Mouse (Mus musculus) heart, embryonic 13.5 days (tissue): ENCODE measurements at regions not wholly inside any gene's neighbourhood (a gene's known extent, or its start where the extent isn't known, plus 50 kb on each side); places are given as distances from the start of the nearest gene placed in this dataset.

ENCODE experiments used
- ATAC-seq: fragments of 200-750 bp; cut with Nextera tagmentation; 2 replicates; pipeline ENCODE4 v1.8.0; 2017; ENCODE audit warnings: moderate TSS enrichment; ENCODE audit not compliant: insufficient number of reproducible peaks, low FRiP score, low TSS enrichment; ENCODE audit errors: extremely low read depth
- H3K27ac ChIP-seq: fragments of 300-500 bp; sonication (generic); replicated peaks from 2 replicates; pipeline ENCODE4 v1.5.1; 2015; ENCODE audit warnings: moderate library complexity, mild to moderate bottlenecking, inconsistent platforms
- H3K27me3 ChIP-seq: fragments of 300-500 bp; sonication (generic); replicated peaks from 2 replicates; pipeline ENCODE4 v1.6.1; 2015; ENCODE audit warnings: mild to moderate bottlenecking, inconsistent platforms
- H3K36me3 ChIP-seq: fragments of 300-500 bp; sonication (generic); 2 replicates; pipeline ENCODE4 v1.6.1; 2015; ENCODE audit warnings: mild to moderate bottlenecking, inconsistent platforms
- H3K4me1 ChIP-seq: fragments of 300-500 bp; sonication (generic); 2 replicates; pipeline ENCODE4 v1.6.1; 2015; ENCODE audit warnings: inconsistent platforms
- H3K4me2 ChIP-seq: fragments of 300-500 bp; sonication (generic); 2 replicates; pipeline ENCODE4 v1.6.1; 2015; ENCODE audit warnings: inconsistent platforms, mild to moderate bottlenecking, moderate library complexity
- H3K4me3 ChIP-seq: fragments of 300-500 bp; sonication (generic); 2 replicates; pipeline ENCODE4 v1.5.1; 2015; ENCODE audit warnings: moderate library complexity, mild to moderate bottlenecking, inconsistent platforms
- H3K9ac ChIP-seq: fragments of 300-500 bp; sonication (generic); 2 replicates; pipeline ENCODE4 v1.6.1; 2015; ENCODE audit warnings: inconsistent platforms, mild to moderate bottlenecking, moderate library complexity
- H3K9me3 ChIP-seq: fragments of 300-500 bp; sonication (generic); 2 replicates; pipeline ENCODE4 v1.6.1; 2016; ENCODE audit warnings: inconsistent platforms
- WGBS: fragments of 180-500 bp; shearing (Covaris S2); methylation state at CpG from one replicate; pipeline ENCODE4 v1.1.7; 2015; ENCODE audit warnings: mixed read lengths; 5-methylcytosine and 5-hydroxymethylcytosine counted together

GRCm38 (mm10) chr1:128692313-128692712 lies 100.2 kb upstream of the Cxcr4 start:
- H3K27me3 ChIP-seq, result no peaks in the 10 kb centered on the region
- H3K4me2 ChIP-seq, result no peak overlapping the region
- H3K4me1 ChIP-seq, result no peaks in the 10 kb centered on the region
- no peaks in the 10 kb centered on the region for H3K36me3 ChIP-seq
- H3K4me3 ChIP-seq, result no peak overlapping the region
- H3K9me3 ChIP-seq, result no peaks in the 10 kb centered on the region
- H3K27ac ChIP-seq, result no peak overlapping the region
- WGBS, result 58% methylated on average over 8 of the region's 8 CpGs
- ATAC-seq, result no peak
- H3K9ac ChIP-seq, result no peak overlapping the region

- Histone ChIP-seq H3K27ac (no peak overlapping the region), H3K4me3 (no peak overlapping the region), H3K4me1 (no peaks in the 10 kb centered on the region), H3K9ac (no peak overlapping the region), H3K36me3 (no peaks in the 10 kb centered on the region), H3K27me3 (no peaks in the 10 kb centered on the region), H3K9me3 (no peaks in the 10 kb centered on the region), H3K4me2 (no peak overlapping the region)
- ATAC-seq, result no peak
- 48% methylated on average over 9 of the region's 9 CpGs for WGBS
These were observed 95.3 kb upstream of the Cxcr4 start for GRCm38 (mm10) chr1:128687236-128687927.

- Histone ChIP-seq H3K4me3 (no peak overlapping the region), H3K27me3 (no peaks in the 10 kb centered on the region), H3K9ac (no peak overlapping the region), H3K9me3 (no peaks in the 10 kb centered on the region), H3K27ac (no peak overlapping the region), H3K4me1 (no peaks in the 10 kb centered on the region), H3K36me3 (no peaks in the 10 kb centered on the region), H3K4me2 (no peak overlapping the region)
- no peak for ATAC-seq
- 69% methylated on average over 8 of the region's 8 CpGs for WGBS
These were observed 93.5 kb upstream of the Cxcr4 start for GRCm38 (mm10) chr1:128685467-128686137.

- Histone ChIP-seq H3K9me3 (no peaks in the 10 kb centered on the region), H3K27me3 (no peaks in the 10 kb centered on the region), H3K4me3 (no peak overlapping the region), H3K4me1 (peaks cover 6% of the 10 kb centered on the region), H3K27ac (no peak overlapping the region), H3K9ac (no peak overlapping the region), H3K4me2 (no peak overlapping the region), H3K36me3 (no peaks in the 10 kb centered on the region)
- no peak for ATAC-seq
- WGBS, result 68% methylated on average over 8 of the region's 8 CpGs
These were observed 90.8 kb upstream of the Cxcr4 start for GRCm38 (mm10) chr1:128682942-128683341.

- Histone ChIP-seq H3K27me3 (no peaks in the 10 kb centered on the region), H3K36me3 (no peaks in the 10 kb centered on the region), H3K4me2 (no peak overlapping the region), H3K9me3 (no peaks in the 10 kb centered on the region), H3K27ac (no peak overlapping the region), H3K4me1 (peaks cover 6% of the 10 kb centered on the region), H3K4me3 (no peak overlapping the region), H3K9ac (no peak overlapping the region)
- no peak for ATAC-seq
- 47% methylated on average over 4 of the region's 4 CpGs for WGBS
These were observed 89.2 kb upstream of the Cxcr4 start for GRCm38 (mm10) chr1:128681261-128681660.

GRCm38 (mm10) chr1:128680538-128680937 lies 88.4 kb upstream of the Cxcr4 start:
- no peaks in the 10 kb centered on the region for H3K9me3 ChIP-seq
- WGBS, result 39% methylated on average over 3 of the region's 3 CpGs
- ATAC-seq, result no peak

GRCm38 (mm10) chr1:128680012-128680411 lies 87.9 kb upstream of the Cxcr4 start:
- Histone ChIP-seq H3K9ac (no peak overlapping the region), H3K27ac (no peak overlapping the region), H3K27me3 (no peaks in the 10 kb centered on the region), H3K4me2 (no peak overlapping the region), H3K4me1 (peaks cover 6% of the 10 kb centered on the region), H3K36me3 (no peaks in the 10 kb centered on the region), H3K9me3 (no peaks in the 10 kb centered on the region), H3K4me3 (no peak overlapping the region)
- ATAC-seq, result no peak
- 76% methylated on average over 5 of the region's 5 CpGs for WGBS

More at GRCm38 (mm10) chr1:128680538-128680937, 88.4 kb upstream of the Cxcr4 start:
- H3K27me3 ChIP-seq, result no peaks in the 10 kb centered on the region
- peaks cover 6% of the 10 kb centered on the region for H3K4me1 ChIP-seq
- H3K9ac ChIP-seq, result no peak overlapping the region
- H3K4me3 ChIP-seq, result no peak overlapping the region
- no peaks in the 10 kb centered on the region for H3K36me3 ChIP-seq
- H3K4me2 ChIP-seq, result no peak overlapping the region
- no peak overlapping the region for H3K27ac ChIP-seq

- Histone ChIP-seq H3K4me1 (peaks cover 6% of the 10 kb centered on the region), H3K36me3 (no peaks in the 10 kb centered on the region), H3K4me2 (no peak overlapping the region), H3K4me3 (no peak overlapping the region), H3K27ac (no peak overlapping the region), H3K9me3 (no peaks in the 10 kb centered on the region), H3K9ac (no peak overlapping the region), H3K27me3 (no peaks in the 10 kb centered on the region)
- ATAC-seq, result no peak
- 44% methylated on average over 18 of the region's 18 CpGs for WGBS
These were observed 87.2 kb upstream of the Cxcr4 start for GRCm38 (mm10) chr1:128679005-128679980.

- Histone ChIP-seq H3K9ac (no peak overlapping the region), H3K36me3 (no peaks in the 10 kb centered on the region), H3K4me2 (no peak overlapping the region), H3K27me3 (no peaks in the 10 kb centered on the region), H3K4me3 (no peak overlapping the region), H3K27ac (no peak overlapping the region), H3K4me1 (peaks cover 6% of the 10 kb centered on the region), H3K9me3 (peaks cover 3% of the 10 kb centered on the region; the same call in 1 of the 2 replicates)
- ATAC-seq, result no peak
- WGBS, result 70% methylated on average over 5 of the region's 5 CpGs
These were observed 83.4 kb upstream of the Cxcr4 start for GRCm38 (mm10) chr1:128675538-128675937.

- Histone ChIP-seq H3K27ac (no peak overlapping the region), H3K9ac (no peak overlapping the region), H3K4me1 (peaks cover 10% of the 10 kb centered on the region; the same call in 1 of the 2 replicates), H3K4me2 (no peak overlapping the region), H3K4me3 (no peak overlapping the region), H3K27me3 (no peaks in the 10 kb centered on the region), H3K9me3 (peaks cover 3% of the 10 kb centered on the region; the same call in 1 of the 2 replicates), H3K36me3 (no peaks in the 10 kb centered on the region)
- WGBS, result 76% methylated on average over 3 of the region's 3 CpGs
- ATAC-seq, result no peak
These were observed 80.2 kb upstream of the Cxcr4 start for GRCm38 (mm10) chr1:128672306-128672705.

- Histone ChIP-seq H3K4me1 (peaks cover 10% of the 10 kb centered on the region; the same call in 1 of the 2 replicates), H3K27me3 (no peaks in the 10 kb centered on the region), H3K9ac (no peak overlapping the region), H3K36me3 (no peaks in the 10 kb centered on the region), H3K27ac (no peak overlapping the region), H3K4me2 (no peak overlapping the region), H3K9me3 (peaks cover 3% of the 10 kb centered on the region; the same call in 1 of the 2 replicates), H3K4me3 (no peak overlapping the region)
- no peak for ATAC-seq
- WGBS, result 76% methylated on average over 3 of the region's 3 CpGs
These were observed 79.4 kb upstream of the Cxcr4 start for GRCm38 (mm10) chr1:128671495-128671894.
